Mouse (Mus musculus) brain, embryonic 14.5 days (tissue): ENCODE measurements around the gene Neurod2. TPM values are rescaled to one million over a fixed set of nuclear protein-coding genes. Genes with fewer than 3 reads are reported as not detected.

Source experiments
- DNase-seq: peaks from one replicate; pipeline ENCODE4 v3.0.0-alpha.2; 2011; ENCODE audit warnings: low read depth
- CTCF ChIP-seq: fragments of 200-500 bp; IDR thresholded peaks from 2 replicates; pipeline ENCODE4 v1.5.1; 2012; ENCODE audit warnings: inconsistent platforms, mild to moderate bottlenecking, moderate library complexity, borderline replicate concordance; ENCODE audit not compliant: insufficient read depth, insufficient read length; ENCODE audit errors: extremely low read depth
- POLR2A ChIP-seq: fragments of 200-500 bp; IDR thresholded peaks from 2 replicates; pipeline ENCODE4 v1.6.1; 2012; ENCODE audit warnings: mild to moderate bottlenecking, inconsistent platforms, borderline replicate concordance; ENCODE audit not compliant: poor library complexity, insufficient read depth, insufficient read length, severe bottlenecking; ENCODE audit errors: extremely low read depth
- polyA plus RNA-seq: library from polyadenylated mRNA; depleted of rRNA; stranded (reverse); fragments of >200 nt; gene quantifications from 2 replicates; pipeline ENCODE4 v1.2.3, GENCODE M21; 2012

The Neurod2 gene
- polyA plus RNA-seq, 1 experiment, result 52.0 TPM

DNA sequence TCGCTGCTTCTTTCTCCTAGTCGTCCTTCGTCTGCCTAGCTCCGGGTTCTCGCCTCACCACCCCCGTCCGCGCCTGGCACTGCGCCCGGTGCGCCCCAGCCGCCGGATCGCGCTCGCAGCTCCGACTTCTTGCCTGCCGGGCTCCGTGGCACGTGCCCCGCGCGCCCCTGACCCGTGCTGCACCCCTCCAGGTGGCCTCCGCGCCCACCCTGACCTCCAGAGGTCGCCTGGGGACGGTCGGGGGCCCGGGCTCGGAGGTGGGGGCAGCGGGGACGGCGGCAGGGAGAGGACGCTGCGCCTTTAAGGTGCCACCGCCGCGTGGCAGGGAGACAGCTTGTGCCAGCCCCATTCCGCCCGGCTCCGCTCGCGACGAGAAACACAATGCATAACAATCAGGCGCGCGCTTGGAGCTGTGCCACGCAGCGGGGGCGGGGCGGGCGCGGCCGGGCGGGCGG is 9.1 kb upstream of the Neurod2 start:
- TF ChIP-seq CTCF (no peak), POLR2A (no peak)
- DNase-seq, result peak; percentile 87

GRCm38 (mm10) chr11:98336245-98337107 is 7.0 kb upstream of the Neurod2 start:
- TF ChIP-seq POLR2A (no peak), CTCF (peak; percentile 44; the same call in 1 of the 2 replicates)
- no peak for DNase-seq

- DNase-seq, result peak; percentile 61
- no peak for TF ChIP-seq POLR2A
- TF ChIP-seq CTCF, result no peak
Observed at GRCm38 (mm10) chr11:98335250-98335649, 5.8 kb upstream of the Neurod2 start.

GRCm38 (mm10) chr11:98333981-98334741 is 4.7 kb upstream of the Neurod2 start:
- peak; percentile 82 for DNase-seq
- no peak for TF ChIP-seq CTCF
- no peak for TF ChIP-seq POLR2A

- peak; percentile 58 for DNase-seq
- TF ChIP-seq CTCF (no peak), POLR2A (no peak)
Observed at GRCm38 (mm10) chr11:98333263-98333696, 3.8 kb upstream of the Neurod2 start.

- TF ChIP-seq CTCF, result no peak
- no peak for TF ChIP-seq POLR2A
- DNase-seq, result no peak
Observed at GRCm38 (mm10) chr11:98332841-98333240, 3.4 kb upstream of the Neurod2 start.

DNA sequence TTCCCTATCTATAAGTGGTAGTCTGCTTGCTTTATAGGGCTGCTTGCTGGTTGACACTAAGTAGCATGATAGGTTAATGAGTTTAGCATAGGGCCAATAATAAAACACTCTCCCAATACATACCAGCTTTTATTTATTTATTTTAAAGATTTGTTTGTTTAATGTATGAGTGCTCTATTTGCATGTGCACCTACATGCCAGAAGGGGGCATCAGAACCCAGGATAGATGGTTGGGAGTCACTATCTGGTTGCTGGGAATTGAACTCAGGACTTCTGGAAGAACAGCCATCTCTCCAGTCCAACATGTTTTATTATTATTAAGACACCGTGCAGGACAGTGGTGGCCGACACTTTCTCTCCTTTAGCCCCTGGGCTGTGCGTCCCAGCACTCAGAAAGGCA is 2.7 kb upstream of the Neurod2 start:
- no peak for TF ChIP-seq POLR2A
- no peak for DNase-seq

- TF ChIP-seq POLR2A, result no peak
- TF ChIP-seq CTCF, result no peak
- no peak for DNase-seq
Observed at GRCm38 (mm10) chr11:98331401-98331800, 2.0 kb upstream of the Neurod2 start.

- no peak for DNase-seq
- no peak for TF ChIP-seq POLR2A
Observed at GRCm38 (mm10) chr11:98330745-98331204, 1.3 kb upstream of the Neurod2 start.

DNA sequence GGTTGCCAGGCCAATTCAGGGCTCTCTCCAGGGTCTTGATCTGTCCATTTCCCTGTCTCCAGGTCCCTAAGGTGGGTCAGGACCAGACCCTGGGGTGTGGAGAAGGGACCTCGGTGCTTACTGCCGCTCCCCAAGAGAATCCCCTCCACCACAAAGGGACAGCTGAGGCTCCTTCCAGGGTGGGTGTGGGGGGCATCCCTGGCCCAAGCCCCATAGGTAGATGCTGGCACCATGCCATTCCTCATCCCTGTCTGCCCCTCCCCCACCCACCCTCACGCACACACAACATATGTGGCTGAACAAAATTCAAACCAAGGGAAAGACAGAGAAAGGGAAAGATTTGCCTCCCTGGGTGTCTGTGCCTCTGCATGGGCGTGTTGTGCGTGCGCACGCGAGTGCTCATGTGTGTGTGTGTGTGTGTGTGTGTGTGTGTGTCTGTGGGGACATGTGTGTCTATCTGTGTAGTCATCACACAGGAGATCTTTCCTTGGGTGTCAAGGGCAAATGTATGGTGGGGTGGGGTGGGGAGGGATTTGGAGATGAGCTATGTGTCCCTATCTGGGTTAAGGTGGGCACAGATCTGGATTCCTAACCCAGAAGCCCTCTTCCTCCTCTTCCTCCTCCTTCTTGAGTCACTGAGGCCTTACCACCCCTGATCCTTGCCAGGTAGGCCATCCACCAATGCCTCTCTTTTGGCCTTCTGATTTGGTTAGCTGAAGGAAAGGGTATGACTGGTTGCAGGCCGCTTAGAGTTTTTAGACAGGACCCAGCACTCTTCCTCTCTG is 704 bp upstream of the Neurod2 start:
- TF ChIP-seq POLR2A (no peak), CTCF (no peak)
- no peak for DNase-seq
